Mouse (Mus musculus): ENCODE results near the gene Cnbp. TPM values are rescaled to one million over a fixed set of nuclear protein-coding genes. Genes with fewer than 3 reads are reported as not detected.

Gene Cnbp
- polyA plus RNA-seq (2021; fragmentation: Nextera tagmentation) = 531 and 718 TPM in 2 replicates
- long read RNA-seq, experiment 1, transcript Cnbp-203 (5 exons, 1,661 nt) = minor isoform, 913 of 3,301 reads
- long read RNA-seq, experiment 1, transcript Cnbp-209 (5 exons, 1,614 nt) = minor isoform, 60 of 3,301 reads
- long read RNA-seq, experiment 1, transcript Cnbp-201 (5 exons, 2,178 nt) = minor isoform, 471 of 3,301 reads
- long read RNA-seq, experiment 1, transcript Cnbp-208 (5 exons, 2,175 nt) = major isoform, 1,417 of 3,301 reads
- long read RNA-seq, experiment 1, partial matches to known transcripts = 35 of 3,301 reads
- long read RNA-seq, experiment 1, other reads (novel, unspliced or antisense) = 389 of 3,301 reads
- long read RNA-seq, experiment 2, transcript Cnbp-203 (5 exons, 1,661 nt) = minor isoform, 243 of 885 reads
- long read RNA-seq, experiment 2, transcript Cnbp-209 (5 exons, 1,614 nt) = minor isoform, 13 of 885 reads
- long read RNA-seq, experiment 2, transcript Cnbp-208 (5 exons, 2,175 nt) = major isoform, 354 of 885 reads
- long read RNA-seq, experiment 2, transcript Cnbp-201 (5 exons, 2,178 nt) = minor isoform, 114 of 885 reads
- long read RNA-seq, experiment 2, partial matches to known transcripts = 30 of 885 reads
- long read RNA-seq, experiment 2, other reads (novel, unspliced or antisense) = 127 of 885 reads

GRCm38 (mm10) chr6:87850900-87851614 lies at the start of gene Cnbp:
Gene Cnbp (minus strand): TSS chr6:87851106.

GRCm38 (mm10) chr6:87887594-87888233 lies 36.8 kb upstream of the Cnbp start, which contains the start of gene Copg1:
Gene Copg1 (plus strand): TSS chr6:87887814.

GRCm38 (mm10) chr6:87838551-87839197 lies 12.2 kb downstream of the Cnbp start, which contains the start of gene Isy1:
Gene Isy1 (minus strand): TSS chr6:87838798.

GRCm38 (mm10) chr6:87835695-87836094 lies 15.2 kb downstream of the Cnbp start, which contains the start of gene Gm45140:
Gene Gm45140 (minus strand): TSS chr6:87835795.

GRCm38 (mm10) chr6:87811675-87812338 lies 39.1 kb downstream of the Cnbp start, which contains the start of gene Rab43:
Gene Rab43 (minus strand): TSS chr6:87812164.

Other genes with a start within 250 kb of the Cnbp start
- gene Aplf, start 178.9 kb downstream of the Cnbp start, polyA plus RNA-seq (2021; fragmentation: Nextera tagmentation) = 3.1 and 3.4 TPM in 2 replicates
- gene Efcc1, start 120.2 kb downstream of the Cnbp start, polyA plus RNA-seq (2021; fragmentation: Nextera tagmentation) = 6.5 and 9.2 TPM in 2 replicates
- 1.2 and 1.3 TPM in 2 replicates for gene Gp9, start 73.0 kb downstream of the Cnbp start, polyA plus RNA-seq (2021; fragmentation: Nextera tagmentation)
- gene Rab43, start 38.9 kb downstream of the Cnbp start, polyA plus RNA-seq (2021; fragmentation: Nextera tagmentation) = 2.2 and 6.5 TPM in 2 replicates
- 1.0 and 1.5 TPM in 2 replicates for gene Gm45140, start 15.3 kb downstream of the Cnbp start, polyA plus RNA-seq (2021; fragmentation: Nextera tagmentation)
- 17.5 and 25.3 TPM in 2 replicates for gene Isy1, start 12.3 kb downstream of the Cnbp start, polyA plus RNA-seq (2021; fragmentation: Nextera tagmentation)
- 144 and 170 TPM in 2 replicates for gene Copg1, start 36.7 kb upstream of the Cnbp start, polyA plus RNA-seq (2021; fragmentation: Nextera tagmentation)
- gene Hmces, start 62.8 kb upstream of the Cnbp start, polyA plus RNA-seq (2021; fragmentation: Nextera tagmentation) = 22.2 and 27.0 TPM in 2 replicates
- gene H1fx, start 130.5 kb upstream of the Cnbp start, polyA plus RNA-seq (2021; fragmentation: Nextera tagmentation) = 1.7 and 24.2 TPM in 2 replicates
- 324 and 362 TPM in 2 replicates for gene Rab7, start 194.2 kb upstream of the Cnbp start, polyA plus RNA-seq (2021; fragmentation: Nextera tagmentation)
- 111 and 122 TPM in 2 replicates for gene Rpn1, start 233.4 kb upstream of the Cnbp start, polyA plus RNA-seq (2021; fragmentation: Nextera tagmentation)

All from left cerebral cortex, adult 6 months (tissue).